Mouse (Mus musculus) lung, postnatal 0 days (tissue): ENCODE results near the gene Iscu.

Experiments
- CTCF ChIP-seq: IDR thresholded peaks from 2 replicates; pipeline ENCODE4 v1.5.1; 2016; ENCODE audit warnings: antibody characterized with exemption, mild to moderate bottlenecking
- EP300 ChIP-seq: IDR thresholded peaks from 2 replicates; pipeline ENCODE4 v1.6.1; 2016; ENCODE audit warnings: antibody characterized with exemption, mild to moderate bottlenecking, control low read depth

DNA sequence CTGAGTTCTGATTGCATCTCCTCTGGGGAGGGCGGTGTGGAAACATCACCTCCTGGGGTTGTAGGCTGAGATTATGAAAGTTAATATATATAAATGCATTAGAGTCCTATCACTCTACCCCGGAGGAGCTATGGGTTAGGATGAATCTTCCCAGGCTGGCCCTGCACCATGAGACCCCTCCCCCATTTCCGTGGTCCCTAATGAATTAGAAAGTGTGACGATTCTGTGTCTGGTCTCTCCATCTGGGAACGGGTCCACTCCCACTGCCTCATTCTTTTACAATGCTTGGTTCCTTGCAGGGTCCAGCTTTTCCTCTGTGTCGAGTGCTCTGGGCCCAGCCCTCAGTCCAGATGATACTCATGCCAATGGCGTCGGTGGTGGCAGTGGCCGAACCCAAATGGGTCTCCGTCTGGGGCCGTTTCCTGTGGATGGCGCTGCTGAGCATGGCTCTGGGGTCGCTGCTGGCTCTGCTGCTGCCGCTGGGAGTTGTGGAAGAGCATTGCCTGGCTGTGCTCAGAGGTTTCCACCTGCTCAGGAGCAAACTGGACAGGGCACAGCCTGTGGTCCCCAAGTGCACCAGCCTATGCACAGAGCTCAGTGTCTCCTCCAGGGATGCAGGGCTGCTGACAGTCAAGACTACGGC, 35.9 kb upstream of the Iscu start:
- TF ChIP-seq CTCF (peak; percentile 27; the same call in 1 of the 2 replicates), EP300 (no peak)
